Mouse (Mus musculus) brain, embryonic 14.5 days (tissue): ENCODE measurements at regions not wholly inside any gene's neighbourhood (a gene's known extent, or its start where the extent isn't known, plus 50 kb on each side); places are given as distances from the start of the nearest gene placed in this dataset.

Source experiments
- DNase-seq: peaks from one replicate; pipeline ENCODE4 v3.0.0-alpha.2; 2011; ENCODE audit warnings: low read depth
- CTCF ChIP-seq: fragments of 200-500 bp; IDR thresholded peaks from 2 replicates; pipeline ENCODE4 v1.5.1; 2012; ENCODE audit warnings: inconsistent platforms, mild to moderate bottlenecking, moderate library complexity, borderline replicate concordance; ENCODE audit not compliant: insufficient read depth, insufficient read length; ENCODE audit errors: extremely low read depth
- POLR2A ChIP-seq: fragments of 200-500 bp; IDR thresholded peaks from 2 replicates; pipeline ENCODE4 v1.6.1; 2012; ENCODE audit warnings: mild to moderate bottlenecking, inconsistent platforms, borderline replicate concordance; ENCODE audit not compliant: poor library complexity, insufficient read depth, insufficient read length, severe bottlenecking; ENCODE audit errors: extremely low read depth

- no peak for TF ChIP-seq CTCF
- no peak for TF ChIP-seq POLR2A
- peak; percentile 17 for DNase-seq
Observed at GRCm38 (mm10) chr17:76484130-76484529, 932.4 kb upstream of the Fam98a start.

DNA sequence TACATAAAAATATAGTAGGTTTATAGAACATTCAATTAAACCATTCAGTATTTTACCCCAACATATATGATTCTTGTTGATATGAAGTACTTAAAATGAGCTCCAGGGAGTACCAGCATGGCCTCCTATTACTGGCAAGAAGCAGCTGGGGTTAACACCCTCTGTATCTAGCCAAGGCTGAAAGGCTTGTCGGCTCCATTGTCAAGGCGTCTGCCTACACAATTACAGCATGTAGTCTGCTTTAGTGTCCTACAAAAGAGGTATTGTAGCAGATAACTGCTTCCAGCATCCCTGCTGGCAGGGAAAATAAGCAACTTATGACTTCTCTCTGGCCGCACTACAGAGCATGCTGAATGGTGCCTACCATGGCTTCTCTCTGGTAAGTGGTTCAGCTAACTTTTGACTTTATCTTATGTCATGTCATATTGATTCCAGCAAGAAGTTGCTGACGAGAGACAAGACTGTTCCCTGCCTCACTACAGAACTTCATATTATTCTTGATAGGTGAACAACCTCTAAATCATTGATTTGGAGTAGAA lies 899.6 kb upstream of the Fam98a start:
- TF ChIP-seq POLR2A (no peak), CTCF (no peak)
- peak; percentile 65 for DNase-seq
